ENCODE assay signal across 12 mouse cellular contexts in the genomic region with DNA sequence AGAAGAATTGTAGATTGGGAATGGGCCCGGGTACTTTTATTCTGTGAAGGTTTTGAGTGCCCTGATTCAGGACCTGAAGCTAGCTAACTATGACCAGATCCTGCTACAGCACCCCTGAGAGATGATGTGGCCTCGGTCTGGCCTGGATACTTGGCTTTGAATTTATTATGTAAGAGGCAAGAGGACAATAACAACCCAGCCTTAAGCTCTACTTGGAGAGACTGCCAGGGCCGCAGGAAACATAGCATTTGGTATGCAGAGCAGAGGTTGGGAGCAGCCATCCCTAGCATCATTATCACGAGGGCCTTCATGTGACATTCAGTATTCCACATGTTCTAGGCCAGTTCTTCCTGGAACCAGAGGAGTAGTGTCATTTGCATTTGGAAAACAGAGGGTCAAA.
A peak's percentile ranks its signal among the peaks of the same experiment; 100 is the strongest.
DNase-seq lines count a peak whose midpoint lies in the region; ATAC-seq lines count a peak whose summit lies in the region.
"Had no signal": no experiment of that assay in that cellular context is flagged by ENCODE, and none has a peak within 500 bp of the region (broad histone marks: within the 10 kb centered on the region; RNA-seq: fewer than 3 reads in every experiment).

No protein-coding gene starts in this region.

- no peak for DNase-seq in embryonic facial prominence, embryonic 14.5 days (ENCODE audit: low spot score)
- DNase-seq in embryonic facial prominence, embryonic 10.5 days (ENCODE audit: low spot score), result no peak
- DNase-seq in Muller cell, postnatal 12 days (ENCODE audit: inconsistent ontology term), result peak; percentile 9
- DNase-seq in frontal cortex, adult 2 months (ENCODE audit: extremely low spot score in 1 of 2, low spot score in 1 of 2), result no peak
- no peak for DNase-seq in left cerebral cortex, postnatal 36 days (ENCODE audit: low spot score in 2 of 2)
- no peak for DNase-seq in natural killer cell, adult 2 months (ENCODE audit: low spot score in 2 of 2)
- DNase-seq: liver, embryonic 13.5 days; right cerebral cortex, postnatal 14 days; thymus, adult 18-20 months had no signal

- ATAC-seq in embryonic facial prominence, embryonic 14.5 days (ENCODE audit: low read depth), result no peak
- ATAC-seq in embryonic facial prominence, embryonic 15.5 days (ENCODE audit: insufficient number of reproducible peaks, low FRiP score, low TSS enrichment, low read depth), result no peak
- no peak for ATAC-seq in heart, embryonic 16.5 days (replicated peaks; ENCODE audit: extremely low read depth, insufficient read depth, low FRiP score)
- ATAC-seq: CD4-positive, CD25-positive, alpha-beta regulatory T cell, adult 4 months had no signal

- no peaks in the 10 kb centered on the region for H3K9me3 ChIP-seq in embryonic facial prominence, embryonic 14.5 days (ENCODE audit: control insufficient read depth, low read length)
- H3K9me3 ChIP-seq in embryonic facial prominence, embryonic 10.5 days, result no peaks in the 10 kb centered on the region
- no peaks in the 10 kb centered on the region for H3K9me3 ChIP-seq in embryonic facial prominence, embryonic 15.5 days (replicated peaks)
- H3K9me3 ChIP-seq in heart, embryonic 16.5 days (replicated peaks; ENCODE audit: control insufficient read depth, low read length), result no peaks in the 10 kb centered on the region
- H3K9me3 ChIP-seq: liver, embryonic 13.5 days had no signal

- H3K4me2 ChIP-seq in embryonic facial prominence, embryonic 14.5 days (ENCODE audit: low read depth, low read length), result no peak overlapping the region
- H3K4me2 ChIP-seq in embryonic facial prominence, embryonic 15.5 days (replicated peaks), result no peak overlapping the region
- H3K4me2 ChIP-seq in heart, embryonic 16.5 days (ENCODE audit: low read depth, low read length), result no peak overlapping the region
- H3K4me2 ChIP-seq: liver, embryonic 13.5 days had no signal

- no peaks in the 10 kb centered on the region for H3K27me3 ChIP-seq in embryonic facial prominence, embryonic 14.5 days (replicated peaks; ENCODE audit: control insufficient read depth, insufficient read depth, low read length)
- H3K27me3 ChIP-seq in embryonic facial prominence, embryonic 10.5 days (replicated peaks; ENCODE audit: low read depth, poor library complexity, severe bottlenecking), result no peaks in the 10 kb centered on the region
- no peaks in the 10 kb centered on the region for H3K27me3 ChIP-seq in embryonic facial prominence, embryonic 15.5 days
- no peaks in the 10 kb centered on the region for H3K27me3 ChIP-seq in heart, embryonic 16.5 days (ENCODE audit: control insufficient read depth, insufficient read depth, low read length)
- H3K27me3 ChIP-seq: liver, embryonic 13.5 days had no signal

- 83% methylated on average over 4 of the region's 4 CpGs for WGBS in embryonic facial prominence, embryonic 14.5 days
- WGBS in embryonic facial prominence, embryonic 10.5 days, result 89% methylated on average over 4 of the region's 4 CpGs
- WGBS in embryonic facial prominence, embryonic 15.5 days, result 81% methylated on average over 4 of the region's 4 CpGs
- 74% methylated on average over 4 of the region's 4 CpGs for WGBS in heart, embryonic 16.5 days

- H3K9ac ChIP-seq in embryonic facial prominence, embryonic 14.5 days (ENCODE audit: low read depth, low read length), result no peak overlapping the region
- no peak overlapping the region for H3K9ac ChIP-seq in embryonic facial prominence, embryonic 15.5 days
- H3K9ac ChIP-seq in heart, embryonic 16.5 days (ENCODE audit: low read length), result no peak overlapping the region
- H3K9ac ChIP-seq: liver, embryonic 13.5 days had no signal

- intact Hi-C loops in left cerebral cortex, postnatal 36 days (cut with DNase I), result no loop called here

- H3K4me1 ChIP-seq in embryonic facial prominence, embryonic 14.5 days (ENCODE audit: control insufficient read depth, insufficient read depth, low read length), result peaks cover 9% of the 10 kb centered on the region; the same call in 1 of the 2 replicates
- H3K4me1 ChIP-seq in embryonic facial prominence, embryonic 10.5 days, result peaks cover 18% of the 10 kb centered on the region
- H3K4me1 ChIP-seq in embryonic facial prominence, embryonic 15.5 days, result 0 out of 2 replicates have a peak, but pooled peaks cover 5% of the 10 kb centered on the region
- H3K4me1 ChIP-seq in heart, embryonic 16.5 days (ENCODE audit: control insufficient read depth, insufficient read depth, low read length), result peaks cover 7% of the 10 kb centered on the region
- H3K4me1 ChIP-seq: liver, embryonic 13.5 days had no signal

- no peak overlapping the region for H3K4me3 ChIP-seq in embryonic facial prominence, embryonic 14.5 days (ENCODE audit: low read depth, low read length)
- no peak overlapping the region for H3K4me3 ChIP-seq in embryonic facial prominence, embryonic 10.5 days
- H3K4me3 ChIP-seq in embryonic facial prominence, embryonic 15.5 days (replicated peaks), result no peak overlapping the region
- H3K4me3 ChIP-seq in heart, embryonic 16.5 days (ENCODE audit: low read length), result no peak overlapping the region
- H3K4me3 ChIP-seq: liver, embryonic 13.5 days had no signal

- H3K27ac ChIP-seq in embryonic facial prominence, embryonic 14.5 days (replicated peaks; ENCODE audit: low read depth, low read length), result peak overlapping the region; percentile 22; the same call in 1 of the 2 replicates
- no peak overlapping the region for H3K27ac ChIP-seq in embryonic facial prominence, embryonic 10.5 days (replicated peaks)
- 0 out of 2 replicates have a peak overlapping the region, but pooled peaks have one; percentile 1 for H3K27ac ChIP-seq in embryonic facial prominence, embryonic 15.5 days (replicated peaks)
- H3K27ac ChIP-seq in heart, embryonic 16.5 days (ENCODE audit: low read length), result peak overlapping the region; percentile 59
- H3K27ac ChIP-seq: liver, embryonic 13.5 days had no signal

- H3K36me3 ChIP-seq in embryonic facial prominence, embryonic 14.5 days (ENCODE audit: control insufficient read depth, insufficient read depth, low read length), result no peaks in the 10 kb centered on the region
- no peaks in the 10 kb centered on the region for H3K36me3 ChIP-seq in embryonic facial prominence, embryonic 10.5 days (replicated peaks)
- H3K36me3 ChIP-seq in embryonic facial prominence, embryonic 15.5 days, result no peaks in the 10 kb centered on the region
- no peaks in the 10 kb centered on the region for H3K36me3 ChIP-seq in heart, embryonic 16.5 days (ENCODE audit: control insufficient read depth, insufficient read depth)
- H3K36me3 ChIP-seq: liver, embryonic 13.5 days had no signal
